Mouse (Mus musculus) v-Abl transformed pro-B cells (cell line): Measurements from ENCODE around the gene Rps6kb2.

Experiments
- in situ Hi-C, 2 experiments: fragments of 400-800 bp; cut with MboI; formaldehyde crosslinking; loops; one replicate each; pipeline ENCODE4 v1.15.1; 2025; ENCODE audit not compliant: unreplicated experiment in 2 of 2

Gene Rps6kb2

GRCm38 (mm10) chr19:4162646-4163542 is at the start of gene Rps6kb2:
Gene Rps6kb2, minus strand, starts transcription at chr19:4163354.
- in situ Hi-C loops: no loop called here

- in situ Hi-C loops: no loop called here
Observed at GRCm38 (mm10) chr19:4211891-4212588, 48.9 kb upstream of the Rps6kb2 start.

GRCm38 (mm10) chr19:4208563-4208962 is 45.4 kb upstream of the Rps6kb2 start:
- in situ Hi-C loops: loop anchor here (5.0 kb wide), 3 partner anchors 34 to 104 kb away; no protein-coding TSS in a partner anchor

- in situ Hi-C loops: loop anchor here (5.0 kb wide), 3 partner anchors 35 to 105 kb away; no protein-coding TSS in a partner anchor
Observed at GRCm38 (mm10) chr19:4206971-4207370, 43.8 kb upstream of the Rps6kb2 start.

GRCm38 (mm10) chr19:4204889-4205288 is 41.7 kb upstream of the Rps6kb2 start:
- in situ Hi-C loops: loop anchor here (5.0 kb wide), 8 partner anchors 37 to 188 kb away; partner anchors contain the start of gene Aip (in 1 of the 2)

GRCm38 (mm10) chr19:4203604-4204326 is 40.6 kb upstream of the Rps6kb2 start:
- in situ Hi-C loops: loop anchor here (5.0 kb wide), 5 partner anchors 36 to 186 kb away; partner anchors contain the start of gene Aip (in 1 of the 2)

GRCm38 (mm10) chr19:4203148-4203547 is 40.0 kb upstream of the Rps6kb2 start:
- in situ Hi-C loops: loop anchor here (5.0 kb wide), 5 partner anchors 36 to 186 kb away; partner anchors contain the start of gene Aip (in 1 of the 2)

- in situ Hi-C loops: loop anchor here (5.0 kb wide), 5 partner anchors 35 to 185 kb away; partner anchors contain the start of gene Aip (in 1 of the 2)
Observed at GRCm38 (mm10) chr19:4202149-4202548, 39.0 kb upstream of the Rps6kb2 start.

GRCm38 (mm10) chr19:4201291-4201909 is 38.2 kb upstream of the Rps6kb2 start, which contains the start of gene Rad9a:
Gene Rad9a, minus strand, starts transcription at chr19:4201662.
- in situ Hi-C loops: loop anchor here (5.0 kb wide), 5 partner anchors 34 to 184 kb away; partner anchors contain the start of gene Aip (in 1 of the 2)

- in situ Hi-C loops: no loop called here
Observed at GRCm38 (mm10) chr19:4197180-4197579, 34.0 kb upstream of the Rps6kb2 start.

- in situ Hi-C loops: no loop called here
Observed at GRCm38 (mm10) chr19:4196548-4196947, 33.4 kb upstream of the Rps6kb2 start.

GRCm38 (mm10) chr19:4196048-4196447 is 32.9 kb upstream of the Rps6kb2 start:
- in situ Hi-C loops: no loop called here

GRCm38 (mm10) chr19:4194776-4195650 is 31.9 kb upstream of the Rps6kb2 start:
- in situ Hi-C loops: no loop called here

GRCm38 (mm10) chr19:4194021-4194724 is 31.0 kb upstream of the Rps6kb2 start:
- in situ Hi-C loops: no loop called here

GRCm38 (mm10) chr19:4193129-4193528 is 30.0 kb upstream of the Rps6kb2 start:
- in situ Hi-C loops: no loop called here

GRCm38 (mm10) chr19:4192251-4192985 is 29.3 kb upstream of the Rps6kb2 start:
- in situ Hi-C loops: no loop called here

GRCm38 (mm10) chr19:4191528-4192250 is 28.5 kb upstream of the Rps6kb2 start, which contains the start of gene Ppp1ca:
Gene Ppp1ca, plus strand, starts transcription at chr19:4192065.
- in situ Hi-C loops: no loop called here
